Mouse (Mus musculus): Measurements from ENCODE around the gene Naa50.

Gene Naa50

GRCm38 (mm10) chr16:44139536-44140185 lies at the start of gene Naa50, which contains the start of gene Atp6v1a:
Naa50 (plus strand) TSS chr16:44139830.
Atp6v1a (minus strand) TSS chr16:44139705.
- peak; percentile 91 to 93 for DNase-seq (ENCODE audit: low spot score in 2 of 2)

- DNase-seq (ENCODE audit: low spot score in 2 of 2): no peak
Measured at GRCm38 (mm10) chr16:44099377-44099776, 40.3 kb upstream of the Naa50 start.

- DNase-seq (ENCODE audit: low spot score in 2 of 2): no peak
Measured at GRCm38 (mm10) chr16:44101181-44101710, 38.4 kb upstream of the Naa50 start.

- no peak for DNase-seq (ENCODE audit: low spot score in 2 of 2)
Measured at GRCm38 (mm10) chr16:44102925-44103324, 36.7 kb upstream of the Naa50 start.

GRCm38 (mm10) chr16:44103806-44104766 lies 35.5 kb upstream of the Naa50 start:
- no peak for DNase-seq (ENCODE audit: low spot score in 2 of 2)

GRCm38 (mm10) chr16:44105211-44105610 lies 34.4 kb upstream of the Naa50 start:
- no peak for DNase-seq (ENCODE audit: low spot score in 2 of 2)

GRCm38 (mm10) chr16:44109002-44109401 lies 30.6 kb upstream of the Naa50 start:
- no peak for DNase-seq (ENCODE audit: low spot score in 2 of 2)

GRCm38 (mm10) chr16:44119753-44120501 lies 19.7 kb upstream of the Naa50 start:
- DNase-seq (ENCODE audit: low spot score in 2 of 2): no peak

GRCm38 (mm10) chr16:44122122-44122521 lies 17.5 kb upstream of the Naa50 start:
- DNase-seq (ENCODE audit: low spot score in 2 of 2): no peak

- DNase-seq (ENCODE audit: low spot score in 2 of 2): no peak
Measured at GRCm38 (mm10) chr16:44122574-44122973, 17.1 kb upstream of the Naa50 start.

GRCm38 (mm10) chr16:44122982-44123725 lies 16.5 kb upstream of the Naa50 start:
- no peak for DNase-seq (ENCODE audit: low spot score in 2 of 2)

- no peak for DNase-seq (ENCODE audit: low spot score in 2 of 2)
Measured at GRCm38 (mm10) chr16:44123786-44124185, 15.8 kb upstream of the Naa50 start.

- no peak for DNase-seq (ENCODE audit: low spot score in 2 of 2)
Measured at GRCm38 (mm10) chr16:44124713-44125112, 14.9 kb upstream of the Naa50 start.

GRCm38 (mm10) chr16:44125436-44125835 lies 14.2 kb upstream of the Naa50 start:
- no peak for DNase-seq (ENCODE audit: low spot score in 2 of 2)

- DNase-seq (ENCODE audit: low spot score in 2 of 2): no peak
Measured at GRCm38 (mm10) chr16:44126437-44126836, 13.2 kb upstream of the Naa50 start.

GRCm38 (mm10) chr16:44132300-44132699 lies 7.3 kb upstream of the Naa50 start:
- DNase-seq (ENCODE audit: low spot score in 2 of 2): no peak

- no peak for DNase-seq (ENCODE audit: low spot score in 2 of 2)
Measured at GRCm38 (mm10) chr16:44133187-44133586, 6.4 kb upstream of the Naa50 start.

GRCm38 (mm10) chr16:44136511-44137021 lies 3.1 kb upstream of the Naa50 start:
- no peak for DNase-seq (ENCODE audit: low spot score in 2 of 2)

- no peak for DNase-seq (ENCODE audit: low spot score in 2 of 2)
Measured at GRCm38 (mm10) chr16:44138377-44138978, 1.2 kb upstream of the Naa50 start.

- DNase-seq (ENCODE audit: low spot score in 2 of 2): peak; percentile 81 to 83
Measured at GRCm38 (mm10) chr16:44138979-44139535, 573 bp upstream of the Naa50 start.
